23 mouse cellular contexts compared by ENCODE assay signal in genomic region chr1:88480594-88480993, GRCm38 (mm10). TPM values are rescaled to one million over a fixed set of nuclear protein-coding genes. Genes with fewer than 3 reads are reported as not detected.
"Had no signal": no experiment of that assay in that cellular context is flagged by ENCODE, and none has a peak within 500 bp of the region (broad histone marks: within the 10 kb centered on the region; RNA-seq: fewer than 3 reads in every experiment).

No protein-coding gene starts in this region.

- H3K9ac ChIP-seq: limb, embryonic 12.5 days; limb, embryonic 15.5 days; lung, embryonic 14.5 days; midbrain, embryonic 13.5 days had no signal

- H3K27ac ChIP-seq: limb, embryonic 12.5 days; limb, embryonic 15.5 days; macrophage; midbrain, embryonic 10.5 days; midbrain, embryonic 13.5 days; stomach, postnatal 0 days had no signal

- H3K36me3 ChIP-seq: limb, embryonic 12.5 days; limb, embryonic 15.5 days; midbrain, embryonic 10.5 days; midbrain, embryonic 13.5 days had no signal

- H3K27me3 ChIP-seq: limb, embryonic 15.5 days had no signal

- H3K9me3 ChIP-seq: limb, embryonic 12.5 days; limb, embryonic 15.5 days; megakaryocyte, embryonic 14.5 days; midbrain, embryonic 10.5 days; midbrain, embryonic 13.5 days had no signal

- H3K4me3 ChIP-seq: limb, embryonic 12.5 days; limb, embryonic 15.5 days; megakaryocyte, embryonic 14.5 days; midbrain, embryonic 10.5 days; midbrain, embryonic 13.5 days; myocyte had no signal

- ATAC-seq: intestine, embryonic 16.5 days; lung, postnatal 0 days; midbrain, embryonic 13.5 days; midbrain, embryonic 16.5 days had no signal

- DNase-seq: kidney, adult 18-20 months; kidney, adult 9 months; kidney, postnatal 14 days; kidney, postnatal 4 days; left cerebral cortex, postnatal 4 days; lung, embryonic 14.5 days had no signal

- H3K4me2 ChIP-seq: limb, embryonic 12.5 days; limb, embryonic 15.5 days; lung, embryonic 14.5 days; midbrain, embryonic 13.5 days had no signal

RNA-seq across cellular contexts. Expression of gene Glrp1, which starts 29.3 kb away (rescaled TPM):
- polyA plus RNA-seq: intestine, embryonic 16.5 days; kidney, embryonic 16.5 days; limb, embryonic 12.5 days; limb, embryonic 15.5 days; midbrain, embryonic 10.5 days; midbrain, embryonic 13.5 days; midbrain, embryonic 16.5 days; neural tube, embryonic 11.5 days; neural tube, embryonic 14.5 days; small intestine, adult 2 months; spleen, adult 2 months; stomach, embryonic 14.5 days; stomach, postnatal 0 days had no signal
